Mouse (Mus musculus) kidney, postnatal 25 days (tissue): ENCODE measurements at regions not wholly inside any gene's neighbourhood (a gene's known extent, or its start where the extent isn't known, plus 50 kb on each side); places are given as distances from the start of the nearest gene placed in this dataset.

Source experiments
- DNase-seq, 2 experiments: peaks; one replicate each; pipeline ENCODE4 v3.0.0; 2021; ENCODE audit warnings: mixed read lengths in 2 of 2

DNA sequence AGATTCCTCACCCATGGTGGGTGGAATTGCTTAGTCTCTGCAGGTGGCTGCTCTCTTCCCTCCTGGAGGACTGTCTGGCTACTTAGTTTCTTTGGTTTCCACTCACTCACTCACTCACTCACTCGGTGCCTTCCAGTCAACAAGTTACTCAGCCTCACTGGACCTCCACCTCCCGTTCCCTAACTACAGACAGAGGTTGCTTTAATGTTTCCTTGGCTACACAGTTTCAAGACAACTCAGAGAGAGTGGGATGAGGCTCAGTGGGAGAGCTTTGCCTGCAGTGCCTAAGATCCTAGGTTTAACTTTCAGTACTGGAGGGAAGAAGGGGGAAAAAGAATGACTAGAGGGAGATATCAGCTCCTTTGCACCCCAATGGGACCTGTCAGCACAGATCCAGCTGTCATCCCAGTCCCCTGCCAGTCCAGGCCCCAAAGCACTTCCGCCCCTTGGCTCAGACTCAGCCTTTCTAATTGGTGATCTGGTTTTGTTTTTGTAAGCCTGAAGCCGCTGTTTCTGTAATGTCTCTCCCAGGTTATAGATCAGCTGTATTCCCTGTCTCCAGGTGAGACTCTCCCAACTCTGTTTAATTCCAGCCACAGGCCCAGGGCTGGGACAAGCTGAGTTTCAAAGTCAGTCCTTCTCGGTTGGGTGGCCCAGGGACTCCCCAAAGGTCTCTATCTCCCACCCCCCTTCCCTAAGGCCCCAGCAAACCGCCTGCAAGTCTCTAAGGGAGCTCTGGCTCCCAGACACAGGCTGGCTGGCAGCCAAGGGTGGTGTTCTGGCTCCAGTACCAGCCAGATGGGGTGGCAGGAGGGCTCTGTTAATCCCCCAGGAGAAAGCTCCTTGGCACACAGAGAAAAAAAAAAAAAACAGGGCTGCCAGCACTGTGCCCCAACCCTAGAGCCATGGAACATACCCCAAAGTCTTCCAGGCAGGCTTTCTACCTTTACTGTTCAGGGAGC, 60.5 kb upstream of the Cdon start:
- DNase-seq: peak; percentile 71 to 84

DNA sequence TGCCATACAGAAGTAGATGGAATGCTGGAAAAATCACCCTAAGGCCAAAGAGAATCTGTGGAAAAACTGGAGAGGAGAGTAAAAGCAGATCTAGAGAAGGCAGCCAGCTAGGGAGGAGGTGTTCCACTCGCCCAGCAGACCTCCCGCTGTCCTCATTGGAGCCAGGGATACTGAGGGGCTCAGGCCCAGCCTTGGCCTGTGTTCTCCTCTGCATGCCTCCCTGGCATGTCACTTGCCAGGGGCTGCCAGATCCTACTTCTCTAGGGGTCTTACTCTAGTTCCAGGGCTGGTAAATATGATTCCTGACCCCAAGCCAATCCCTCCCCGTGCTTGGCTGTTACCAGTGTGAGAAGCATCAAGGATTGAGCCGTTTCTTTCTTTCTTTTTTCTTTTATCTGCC, 59.5 kb upstream of the Cdon start:
- DNase-seq: no peak

- DNase-seq: peak in 1 of 2 experiments; percentile 57
Observed at GRCm38 (mm10) chr9:35362276-35362675, 58.7 kb upstream of the Cdon start.

DNA sequence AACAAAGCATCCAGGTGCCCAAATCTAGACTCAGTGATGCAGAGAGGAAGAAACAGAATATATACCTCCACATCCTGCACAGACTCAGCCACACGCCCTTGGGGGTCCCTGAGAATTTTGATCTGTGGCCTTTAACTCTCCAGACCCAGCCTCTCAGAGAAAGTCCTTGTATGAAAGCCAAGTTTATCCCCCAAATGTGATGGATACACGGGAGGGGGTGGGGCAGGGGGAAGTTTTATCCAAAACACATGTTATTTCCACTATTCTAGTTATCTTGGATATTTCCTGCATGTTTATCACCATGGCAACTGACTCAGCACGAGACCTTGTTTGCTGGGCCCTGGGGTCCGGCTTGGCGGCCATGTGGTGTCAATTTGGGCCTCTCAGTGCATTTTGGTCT, 57.8 kb upstream of the Cdon start:
- no peak for DNase-seq

DNA sequence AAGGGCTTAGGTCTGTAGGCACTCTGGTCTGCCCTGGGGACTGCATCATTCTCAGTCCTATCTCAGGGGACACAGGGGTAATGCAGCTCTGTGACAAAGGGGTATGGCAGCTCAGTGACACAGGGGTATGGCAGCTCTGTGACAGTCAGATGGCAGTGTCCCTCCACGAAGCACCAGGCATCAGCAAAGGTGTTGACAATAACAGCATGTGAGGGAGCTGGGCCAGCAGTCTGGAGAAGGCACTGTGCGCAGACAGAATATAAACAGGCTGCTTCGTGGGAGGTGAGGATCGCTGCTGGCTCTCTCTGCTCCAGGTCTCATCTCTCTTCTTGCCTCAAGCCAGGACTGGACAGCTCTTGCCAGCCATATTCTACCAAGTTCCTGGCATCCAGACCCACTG, 57.0 kb upstream of the Cdon start:
- no peak for DNase-seq

DNA sequence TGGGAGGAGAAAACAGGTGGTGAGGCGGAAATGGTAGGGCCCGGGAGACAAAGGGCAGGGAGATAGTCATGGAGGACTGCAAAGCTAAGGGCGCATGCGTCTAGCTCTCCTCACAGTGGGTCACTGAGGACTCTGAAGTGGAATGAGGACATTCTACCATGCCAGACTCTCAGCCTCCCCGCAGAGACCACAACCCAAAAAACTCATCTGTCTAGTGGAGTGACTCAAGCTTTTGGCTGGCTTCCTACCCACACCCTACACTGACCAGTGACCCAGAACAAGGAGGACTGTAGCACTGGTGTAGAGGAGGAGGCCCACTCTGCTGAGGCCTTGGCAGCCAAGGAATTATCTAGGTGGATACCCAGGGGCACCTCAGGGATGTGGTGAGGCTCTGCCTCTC, 55.0 kb upstream of the Cdon start:
- no peak for DNase-seq

- DNase-seq: no peak
Observed at GRCm38 (mm10) chr9:35369063-35369462, 51.9 kb upstream of the Cdon start.

DNA sequence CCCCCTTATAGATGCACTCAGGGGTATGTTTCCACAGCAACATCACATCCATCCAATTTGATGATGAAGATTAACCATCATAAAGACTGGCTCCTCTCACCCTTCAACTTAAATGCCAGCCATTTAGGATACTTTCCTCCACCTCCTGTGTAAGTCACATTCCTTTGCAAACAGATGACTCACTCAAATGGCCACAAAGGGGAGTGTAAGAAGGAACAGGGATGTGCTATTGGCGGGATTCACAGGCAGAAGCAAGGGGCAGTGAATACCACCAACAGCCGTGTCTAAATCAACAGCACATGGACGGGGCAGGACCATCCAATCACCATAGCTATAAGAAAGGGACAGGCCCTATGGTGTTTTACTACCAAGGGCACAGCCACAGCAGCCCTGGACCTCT, 50.9 kb upstream of the Cdon start:
- DNase-seq: no peak

DNA sequence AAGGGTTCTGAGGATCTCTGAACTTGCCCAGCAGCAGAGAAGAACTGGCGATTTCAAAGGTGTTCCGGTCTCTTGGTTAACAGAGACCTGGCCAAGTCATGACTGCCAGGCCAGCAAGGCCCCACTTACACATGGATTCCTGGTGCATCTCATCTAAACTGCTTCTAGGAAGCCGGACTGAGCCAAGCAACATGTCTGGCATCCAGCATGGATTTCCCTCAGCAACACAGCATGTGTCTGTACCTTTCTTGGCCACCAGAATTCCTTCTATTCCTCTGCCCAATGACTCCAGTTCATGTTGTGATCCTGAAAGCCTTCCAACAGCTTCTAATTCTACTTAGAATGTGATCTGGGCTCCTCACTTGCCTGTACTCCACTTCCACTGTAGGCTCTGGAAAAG, 50.0 kb upstream of the Cdon start:
- DNase-seq: no peak
